Mouse (Mus musculus): ENCODE data around the gene Zfp958.

DNA sequence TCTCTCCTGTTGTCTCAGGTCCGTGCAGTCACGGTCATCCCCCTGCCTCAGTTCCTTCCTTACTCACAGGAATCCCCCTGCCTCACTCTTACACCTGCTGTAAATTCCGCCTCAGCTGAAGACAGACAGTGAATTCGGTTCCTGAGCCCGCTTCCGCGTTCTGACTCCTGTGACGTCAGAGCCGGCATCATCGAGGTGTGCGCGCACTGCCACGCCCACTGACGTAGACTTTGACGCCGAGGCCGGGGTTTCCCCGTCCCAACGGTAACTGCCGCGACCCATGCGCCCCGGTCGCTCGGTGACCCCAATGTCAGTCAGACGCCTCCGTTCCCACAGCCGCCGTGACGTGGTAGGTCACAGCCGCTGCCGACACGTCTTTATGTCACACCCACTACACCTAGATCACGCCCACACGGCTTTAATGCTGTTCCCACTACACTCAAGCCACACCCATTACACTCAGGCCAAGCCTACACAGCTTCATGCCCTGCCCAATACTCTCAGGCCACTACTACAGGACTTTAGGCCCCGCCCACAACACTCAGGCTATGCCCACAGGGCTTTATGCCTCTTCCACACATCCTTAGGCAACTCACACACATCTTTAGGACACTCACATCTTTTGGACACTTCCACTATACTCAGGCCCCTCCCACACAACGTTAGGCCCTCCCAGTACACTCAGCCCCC is 65.4 kb downstream of the Zfp958 start:
- TF ChIP-seq GATA1 (IDR thresholded peaks at IDR 0.05; ENCODE audit: low read length) (no peak), TAL1 (IDR thresholded peaks at IDR 0.05; ENCODE audit: low read length) (no peak)

All from erythroblast, embryonic 14.5 days (primary cell).